20 mouse cellular contexts compared by ENCODE assay signal in genomic region chr4:46521457-46521856, GRCm38 (mm10).
"Had no signal": no experiment of that assay in that cellular context is flagged by ENCODE, and none has a peak within 500 bp of the region (broad histone marks: within the 10 kb centered on the region; RNA-seq: fewer than 3 reads in every experiment).

No protein-coding gene starts in this region.

- H3K9ac ChIP-seq: limb, embryonic 12.5 days; limb, embryonic 15.5 days; liver, embryonic 14.5 days; liver, postnatal 0 days; midbrain, embryonic 13.5 days; neural tube, embryonic 13.5 days had no signal

- H3K27ac ChIP-seq: limb, embryonic 12.5 days; limb, embryonic 15.5 days; liver, embryonic 14.5 days; midbrain, embryonic 10.5 days; midbrain, embryonic 13.5 days; neural tube, embryonic 13.5 days had no signal

- H3K4me3 ChIP-seq: limb, embryonic 12.5 days; limb, embryonic 15.5 days; megakaryocyte, embryonic 14.5 days; midbrain, embryonic 10.5 days; midbrain, embryonic 13.5 days; myocyte; neural tube, embryonic 13.5 days had no signal

- H3K4me2 ChIP-seq: limb, embryonic 12.5 days; limb, embryonic 15.5 days; liver, embryonic 11.5 days; midbrain, embryonic 13.5 days; neural tube, embryonic 13.5 days had no signal

- H3K4me1 ChIP-seq: limb, embryonic 15.5 days; midbrain, embryonic 10.5 days; midbrain, embryonic 13.5 days; neural tube, embryonic 13.5 days had no signal

- H3K9me3 ChIP-seq: limb, embryonic 12.5 days; limb, embryonic 15.5 days; midbrain, embryonic 10.5 days; midbrain, embryonic 13.5 days; neural tube, embryonic 13.5 days had no signal

- ATAC-seq: intestine, embryonic 16.5 days; liver, postnatal 0 days; midbrain, embryonic 13.5 days; midbrain, embryonic 16.5 days had no signal

- DNase-seq: kidney, adult 18-20 months; kidney, adult 9 months; kidney, postnatal 14 days; kidney, postnatal 4 days; left cerebral cortex, postnatal 4 days; liver, postnatal 0 days; retina, postnatal 1 day; thymus, adult 18-20 months; thymus, postnatal 36 days had no signal

- H3K27me3 ChIP-seq: limb, embryonic 15.5 days; megakaryocyte, embryonic 14.5 days; midbrain, embryonic 13.5 days; neural tube, embryonic 13.5 days had no signal

- H3K36me3 ChIP-seq: limb, embryonic 12.5 days; limb, embryonic 15.5 days; midbrain, embryonic 10.5 days; midbrain, embryonic 13.5 days; neural tube, embryonic 13.5 days had no signal
